Mouse (Mus musculus) embryonic facial prominence, embryonic 13.5 days (tissue): Measurements from ENCODE around the gene Sh3bp4. TPM values are rescaled to one million over a fixed set of nuclear protein-coding genes. Genes with fewer than 3 reads are reported as not detected.
A peak's percentile ranks its signal among the peaks of the same experiment; 100 is the strongest.

Experiments used
- ATAC-seq: fragments of 200-750 bp; cut with Nextera tagmentation; 2 replicates; pipeline ENCODE4 v1.8.0; 2017; ENCODE audit warnings: low read depth; ENCODE audit not compliant: insufficient number of reproducible peaks, insufficient read depth, low FRiP score, low TSS enrichment
- H3K27ac ChIP-seq: fragments of 300-500 bp; sonication (generic); 2 replicates; pipeline ENCODE4 v1.5.1; 2015; ENCODE audit warnings: moderate library complexity, mild to moderate bottlenecking, inconsistent platforms
- H3K27me3 ChIP-seq: fragments of 300-500 bp; sonication (generic); 2 replicates; pipeline ENCODE4 v1.6.1; 2015; ENCODE audit warnings: mild to moderate bottlenecking, inconsistent platforms
- H3K36me3 ChIP-seq: fragments of 300-500 bp; sonication (generic); 2 replicates; pipeline ENCODE4 v1.6.1; 2015; ENCODE audit warnings: mild to moderate bottlenecking, inconsistent platforms
- H3K4me1 ChIP-seq: fragments of 300-500 bp; sonication (generic); 2 replicates; pipeline ENCODE4 v1.6.1; 2015; ENCODE audit warnings: inconsistent platforms
- H3K4me2 ChIP-seq: fragments of 300-500 bp; sonication (generic); 2 replicates; pipeline ENCODE4 v1.6.1; 2015; ENCODE audit warnings: moderate library complexity, mild to moderate bottlenecking, inconsistent platforms
- H3K4me3 ChIP-seq: fragments of 300-500 bp; sonication (generic); 2 replicates; pipeline ENCODE4 v1.5.1; 2015; ENCODE audit warnings: mild to moderate bottlenecking, inconsistent platforms
- H3K9ac ChIP-seq: fragments of 300-500 bp; sonication (generic); 2 replicates; pipeline ENCODE4 v1.6.1; 2015; ENCODE audit warnings: mild to moderate bottlenecking, inconsistent platforms
- H3K9me3 ChIP-seq: fragments of 300-500 bp; sonication (generic); 2 replicates; pipeline ENCODE4 v1.6.1; 2016; ENCODE audit warnings: inconsistent platforms
- WGBS: fragments of 180-500 bp; shearing (Covaris S2); methylation state at CpG from one replicate; pipeline ENCODE4 v1.1.7; 2015; ENCODE audit warnings: mixed read lengths; 5-methylcytosine and 5-hydroxymethylcytosine counted together
- polyA plus RNA-seq: library from polyadenylated mRNA; unstranded; fragments of >200 nt; fragmentation: Nextera tagmentation; extraction: Ambion mirVana; gene quantifications from 2 replicates; pipeline ENCODE4 v1.2.1, GENCODE M21; 2015

Gene Sh3bp4
- polyA plus RNA-seq, 1 experiment from 2014 or later, result 26.1 TPM

- Histone ChIP-seq H3K36me3 (no peaks in the 10 kb centered on the region), H3K27me3 (no peaks in the 10 kb centered on the region), H3K27ac (no peak overlapping the region), H3K4me3 (no peak overlapping the region), H3K9me3 (no peaks in the 10 kb centered on the region), H3K4me1 (peaks cover 8% of the 10 kb centered on the region), H3K4me2 (no peak overlapping the region), H3K9ac (no peak overlapping the region)
- 87% methylated on average over 10 of the region's 10 CpGs for WGBS
- no peak for ATAC-seq
Measured at GRCm38 (mm10) chr1:89042956-89043355, 27.3 kb upstream of the Sh3bp4 start.

- Histone ChIP-seq H3K4me2 (no peak overlapping the region), H3K9me3 (no peaks in the 10 kb centered on the region), H3K36me3 (no peaks in the 10 kb centered on the region), H3K4me1 (peaks cover 6% of the 10 kb centered on the region), H3K27ac (no peak overlapping the region), H3K27me3 (no peaks in the 10 kb centered on the region), H3K9ac (no peak overlapping the region), H3K4me3 (no peak overlapping the region)
- ATAC-seq, result no peak
- 48% methylated on average over 8 of the region's 8 CpGs for WGBS
Measured at GRCm38 (mm10) chr1:89045403-89045802, 24.8 kb upstream of the Sh3bp4 start.

GRCm38 (mm10) chr1:89049506-89049905, 20.7 kb upstream of the Sh3bp4 start:
- Histone ChIP-seq H3K4me2 (no peak overlapping the region), H3K27me3 (no peaks in the 10 kb centered on the region), H3K4me1 (peaks cover 6% of the 10 kb centered on the region), H3K9ac (no peak overlapping the region), H3K4me3 (no peak overlapping the region), H3K36me3 (no peaks in the 10 kb centered on the region), H3K27ac (no peak overlapping the region), H3K9me3 (no peaks in the 10 kb centered on the region)
- no peak for ATAC-seq
- WGBS, result 89% methylated on average over 4 of the region's 4 CpGs

GRCm38 (mm10) chr1:89056175-89056574, 14.0 kb upstream of the Sh3bp4 start:
- H3K27me3 ChIP-seq, result no peaks in the 10 kb centered on the region
- WGBS, result 73% methylated on average over 1 of the region's 1 CpGs
- H3K36me3 ChIP-seq, result no peaks in the 10 kb centered on the region
- H3K9me3 ChIP-seq, result no peaks in the 10 kb centered on the region
- H3K27ac ChIP-seq, result no peak overlapping the region
- no peak for ATAC-seq
- H3K4me3 ChIP-seq, result no peak overlapping the region
- H3K9ac ChIP-seq, result no peak overlapping the region
- H3K4me1 ChIP-seq, result no peaks in the 10 kb centered on the region
- no peak overlapping the region for H3K4me2 ChIP-seq

- no peaks in the 10 kb centered on the region for H3K4me1 ChIP-seq
- H3K4me2 ChIP-seq, result no peak overlapping the region
- no peak overlapping the region for H3K27ac ChIP-seq
- H3K27me3 ChIP-seq, result no peaks in the 10 kb centered on the region
- H3K4me3 ChIP-seq, result no peak overlapping the region
- WGBS, result 76% methylated on average over 3 of the region's 3 CpGs
- ATAC-seq, result no peak
- no peak overlapping the region for H3K9ac ChIP-seq
- H3K36me3 ChIP-seq, result no peaks in the 10 kb centered on the region
- H3K9me3 ChIP-seq, result peaks cover 3% of the 10 kb centered on the region; the same call in 1 of the 2 replicates
Measured at GRCm38 (mm10) chr1:89057430-89057829, 12.8 kb upstream of the Sh3bp4 start.

GRCm38 (mm10) chr1:89058011-89058410, 12.2 kb upstream of the Sh3bp4 start:
- no peak for ATAC-seq

GRCm38 (mm10) chr1:89062977-89063376, 7.2 kb upstream of the Sh3bp4 start:
- Histone ChIP-seq H3K4me3 (no peak overlapping the region), H3K27ac (no peak overlapping the region), H3K36me3 (no peaks in the 10 kb centered on the region), H3K4me1 (no peaks in the 10 kb centered on the region), H3K9ac (no peak overlapping the region), H3K27me3 (no peaks in the 10 kb centered on the region), H3K4me2 (no peak overlapping the region), H3K9me3 (peaks cover 3% of the 10 kb centered on the region; the same call in 1 of the 2 replicates)
- WGBS, result 83% methylated on average over 4 of the region's 4 CpGs
- ATAC-seq, result no peak

More at GRCm38 (mm10) chr1:89058011-89058410, 12.2 kb upstream of the Sh3bp4 start:
- Histone ChIP-seq H3K27me3 (no peaks in the 10 kb centered on the region), H3K4me1 (no peaks in the 10 kb centered on the region), H3K4me2 (no peak overlapping the region), H3K9ac (no peak overlapping the region), H3K36me3 (no peaks in the 10 kb centered on the region), H3K27ac (no peak overlapping the region), H3K9me3 (peaks cover 3% of the 10 kb centered on the region; the same call in 1 of the 2 replicates), H3K4me3 (no peak overlapping the region)
- WGBS, result 93% methylated on average over 1 of the region's 1 CpGs

GRCm38 (mm10) chr1:89063800-89064199, 6.4 kb upstream of the Sh3bp4 start:
- Histone ChIP-seq H3K36me3 (no peaks in the 10 kb centered on the region), H3K4me2 (no peak overlapping the region), H3K4me3 (no peak overlapping the region), H3K9ac (no peak overlapping the region), H3K27ac (no peak overlapping the region), H3K4me1 (peaks cover 3% of the 10 kb centered on the region), H3K9me3 (peaks cover 3% of the 10 kb centered on the region; the same call in 1 of the 2 replicates), H3K27me3 (no peaks in the 10 kb centered on the region)
- ATAC-seq, result no peak
- 74% methylated on average over 3 of the region's 3 CpGs for WGBS

- WGBS, result 50% methylated on average over 5 of the region's 5 CpGs
- peaks cover 29% of the 10 kb centered on the region for H3K4me1 ChIP-seq
- H3K27me3 ChIP-seq, result no peaks in the 10 kb centered on the region
- H3K9me3 ChIP-seq, result no peaks in the 10 kb centered on the region
- H3K27ac ChIP-seq, result peak overlapping the region; percentile 87; the same call in 1 of the 2 replicates
- no peak overlapping the region for H3K9ac ChIP-seq
- no peak overlapping the region for H3K4me3 ChIP-seq
- H3K4me2 ChIP-seq, result no peak overlapping the region; the same call in 1 of the 2 replicates
- ATAC-seq, result no peak
- no peaks in the 10 kb centered on the region for H3K36me3 ChIP-seq
Measured at GRCm38 (mm10) chr1:89068812-89069211, 1.4 kb upstream of the Sh3bp4 start.

GRCm38 (mm10) chr1:89069479-89070102, 624 bp upstream of the Sh3bp4 start:
- peak overlapping the region; percentile 69 for H3K4me2 ChIP-seq
- peak overlapping the region; percentile 77 for H3K4me3 ChIP-seq
- H3K36me3 ChIP-seq, result no peaks in the 10 kb centered on the region
- H3K9ac ChIP-seq, result peak overlapping the region; percentile 61
- under 1% methylated on average over 25 of the region's 25 CpGs for WGBS
- no peaks in the 10 kb centered on the region for H3K27me3 ChIP-seq
- H3K4me1 ChIP-seq, result peaks cover 35% of the 10 kb centered on the region
- H3K9me3 ChIP-seq, result no peaks in the 10 kb centered on the region
- peak; percentile 8; the same call in 1 of the 2 replicates for ATAC-seq
- H3K27ac ChIP-seq, result peak overlapping the region; percentile 87

GRCm38 (mm10) chr1:89070871-89071361, 701 bp downstream of the Sh3bp4 start:
- peak overlapping the region; percentile 77 for H3K4me3 ChIP-seq
- peaks cover 46% of the 10 kb centered on the region for H3K4me1 ChIP-seq
- 0 out of 2 replicates have a peak, but pooled peaks have one; percentile 7 for ATAC-seq
- H3K36me3 ChIP-seq, result no peaks in the 10 kb centered on the region
- under 1% methylated on average over 28 of the region's 28 CpGs for WGBS
- H3K9ac ChIP-seq, result peak overlapping the region; percentile 81
- H3K27ac ChIP-seq, result peak overlapping the region; percentile 83
- peak overlapping the region; percentile 69 for H3K4me2 ChIP-seq
- H3K27me3 ChIP-seq, result no peaks in the 10 kb centered on the region
- H3K9me3 ChIP-seq, result no peaks in the 10 kb centered on the region
